8 mouse cellular contexts compared by ENCODE assay signal in genomic region chr10:85598093-85598599, GRCm38 (mm10).
DNase-seq lines count a peak whose midpoint lies in the region; ATAC-seq lines count a peak whose summit lies in the region.

No protein-coding gene starts in this region.

- intact Hi-C loops in heart, postnatal 10 days (cut with DNase I), result no loop called here
- intact Hi-C loops in left cerebral cortex, postnatal 10 days (cut with DNase I), result no loop called here

- H3K27ac ChIP-seq in forebrain, embryonic 15.5 days (replicated peaks), result 0 out of 2 replicates have a peak overlapping the region, but pooled peaks have one; percentile 51
- H3K27ac ChIP-seq in midbrain, embryonic 13.5 days, result peak overlapping the region; percentile 76; the same call in 1 of the 2 replicates

- peak; percentile 69 for DNase-seq in NIH3T3 (ENCODE audit: low read depth)
- DNase-seq in brain, embryonic 18.5 days (ENCODE audit: low read depth, low spot score), result peak; percentile 59
- peak; percentile 52 to 56 for DNase-seq in heart, postnatal 10 days
- DNase-seq in left cerebral cortex, postnatal 10 days (ENCODE audit: extremely low spot score in 1 of 2, low spot score in 2 of 2), result peak; percentile 52 to 72
- no peak for DNase-seq in embryo, embryonic 9.5 days (ENCODE audit: extremely low spot score)

- WGBS in forebrain, embryonic 15.5 days, result 30% methylated on average over 9 of the region's 9 CpGs
- 49% methylated on average over 9 of the region's 9 CpGs for WGBS in midbrain, embryonic 13.5 days

- peak overlapping the region; percentile 90 for H3K4me2 ChIP-seq in forebrain, embryonic 15.5 days (replicated peaks)
- H3K4me2 ChIP-seq in midbrain, embryonic 13.5 days (replicated peaks), result peak overlapping the region; percentile 75

- H3K27me3 ChIP-seq in forebrain, embryonic 15.5 days, result no peaks in the 10 kb centered on the region
- H3K27me3 ChIP-seq in midbrain, embryonic 13.5 days, result 0 out of 2 replicates have a peak, but pooled peaks cover 3% of the 10 kb centered on the region

- peak overlapping the region; percentile 49 for H3K4me3 ChIP-seq in forebrain, embryonic 15.5 days
- H3K4me3 ChIP-seq in midbrain, embryonic 13.5 days (replicated peaks), result peak overlapping the region; percentile 54

- ATAC-seq in forebrain, embryonic 15.5 days (replicated peaks), result peak; percentile 75
- peak; percentile 64 for ATAC-seq in midbrain, embryonic 13.5 days
- no peak for ATAC-seq in CD4-positive, CD25-positive, alpha-beta regulatory T cell, adult 4 months

- H3K36me3 ChIP-seq in forebrain, embryonic 15.5 days, result no peaks in the 10 kb centered on the region
- no peaks in the 10 kb centered on the region for H3K36me3 ChIP-seq in midbrain, embryonic 13.5 days

- peaks cover 18% of the 10 kb centered on the region for H3K4me1 ChIP-seq in forebrain, embryonic 15.5 days
- peaks cover 10% of the 10 kb centered on the region for H3K4me1 ChIP-seq in midbrain, embryonic 13.5 days (replicated peaks)

- H3K9ac ChIP-seq in forebrain, embryonic 15.5 days (replicated peaks), result peak overlapping the region; percentile 64
- H3K9ac ChIP-seq in midbrain, embryonic 13.5 days (replicated peaks), result peak overlapping the region; percentile 77

- H3K9me3 ChIP-seq in forebrain, embryonic 15.5 days, result no peaks in the 10 kb centered on the region
- no peaks in the 10 kb centered on the region for H3K9me3 ChIP-seq in midbrain, embryonic 13.5 days
